Mouse (Mus musculus) testis, postnatal 10 days (tissue): ENCODE measurements around the gene Rcor1.

Experiments
- DNase-seq: peaks from one replicate; pipeline ENCODE4 v3.0.0; 2021; ENCODE audit warnings: low spot score

The Rcor1 gene

DNA sequence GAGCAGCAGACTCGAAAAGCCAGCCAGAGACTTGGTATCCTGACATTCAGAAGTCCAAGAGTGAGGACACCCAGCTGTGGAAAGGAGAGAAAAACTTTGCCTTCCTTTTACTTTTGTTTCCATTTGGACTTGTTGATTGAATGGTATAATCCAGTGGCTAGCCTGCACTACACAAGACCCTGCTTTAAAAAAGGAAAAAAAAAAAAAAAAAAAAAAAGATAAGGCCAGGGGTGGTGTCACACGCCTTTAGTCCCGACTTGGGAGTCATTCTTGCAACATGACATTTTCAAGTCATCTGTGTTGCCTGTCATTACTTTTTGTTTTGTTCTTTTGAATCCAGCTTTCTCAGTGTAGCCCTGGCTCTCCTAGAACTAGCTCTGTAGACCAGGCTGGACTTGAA lies 17.6 kb upstream of the Rcor1 start:
- no peak for DNase-seq

GRCm38 (mm10) chr12:111028176-111029167 lies 10.7 kb upstream of the Rcor1 start:
- no peak for DNase-seq

- DNase-seq, result no peak
These were observed 9.8 kb upstream of the Rcor1 start for GRCm38 (mm10) chr12:111029291-111029890.

- no peak for DNase-seq
These were observed 6.3 kb upstream of the Rcor1 start for GRCm38 (mm10) chr12:111032839-111033238.

DNA sequence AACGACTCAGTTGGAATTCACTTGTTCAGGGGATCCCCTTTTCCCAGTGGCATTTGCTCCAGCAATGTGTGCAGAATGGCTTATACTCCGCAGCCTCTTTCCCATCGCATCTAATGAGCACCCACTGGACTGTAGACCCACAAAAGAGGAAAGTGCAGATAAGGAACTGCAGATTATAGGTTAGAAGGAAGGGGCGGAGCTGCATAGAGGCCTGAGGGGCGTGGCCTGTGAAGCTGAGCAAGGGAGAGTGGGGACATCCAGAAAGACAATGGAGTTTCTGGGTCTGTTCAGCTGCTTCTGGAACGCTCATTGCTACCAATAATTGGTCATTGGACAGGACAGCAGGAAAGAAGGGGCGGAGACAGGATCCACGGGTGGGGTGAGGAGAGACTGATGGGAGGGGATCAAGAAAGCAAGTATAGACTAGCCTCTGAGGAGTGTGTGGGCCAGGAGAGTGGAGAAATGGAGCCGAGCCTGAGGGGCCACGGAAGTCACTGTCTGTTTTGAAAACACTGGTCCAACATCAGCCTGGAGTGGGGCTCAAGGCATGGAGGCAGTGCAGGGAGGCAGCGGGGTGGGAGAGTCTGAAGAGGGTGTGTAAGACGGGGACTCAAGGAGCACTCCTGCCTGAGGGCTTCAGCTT lies 3.8 kb upstream of the Rcor1 start:
- DNase-seq, result no peak

- DNase-seq, result no peak
These were observed 2.9 kb upstream of the Rcor1 start for GRCm38 (mm10) chr12:111036198-111036775.

DNA sequence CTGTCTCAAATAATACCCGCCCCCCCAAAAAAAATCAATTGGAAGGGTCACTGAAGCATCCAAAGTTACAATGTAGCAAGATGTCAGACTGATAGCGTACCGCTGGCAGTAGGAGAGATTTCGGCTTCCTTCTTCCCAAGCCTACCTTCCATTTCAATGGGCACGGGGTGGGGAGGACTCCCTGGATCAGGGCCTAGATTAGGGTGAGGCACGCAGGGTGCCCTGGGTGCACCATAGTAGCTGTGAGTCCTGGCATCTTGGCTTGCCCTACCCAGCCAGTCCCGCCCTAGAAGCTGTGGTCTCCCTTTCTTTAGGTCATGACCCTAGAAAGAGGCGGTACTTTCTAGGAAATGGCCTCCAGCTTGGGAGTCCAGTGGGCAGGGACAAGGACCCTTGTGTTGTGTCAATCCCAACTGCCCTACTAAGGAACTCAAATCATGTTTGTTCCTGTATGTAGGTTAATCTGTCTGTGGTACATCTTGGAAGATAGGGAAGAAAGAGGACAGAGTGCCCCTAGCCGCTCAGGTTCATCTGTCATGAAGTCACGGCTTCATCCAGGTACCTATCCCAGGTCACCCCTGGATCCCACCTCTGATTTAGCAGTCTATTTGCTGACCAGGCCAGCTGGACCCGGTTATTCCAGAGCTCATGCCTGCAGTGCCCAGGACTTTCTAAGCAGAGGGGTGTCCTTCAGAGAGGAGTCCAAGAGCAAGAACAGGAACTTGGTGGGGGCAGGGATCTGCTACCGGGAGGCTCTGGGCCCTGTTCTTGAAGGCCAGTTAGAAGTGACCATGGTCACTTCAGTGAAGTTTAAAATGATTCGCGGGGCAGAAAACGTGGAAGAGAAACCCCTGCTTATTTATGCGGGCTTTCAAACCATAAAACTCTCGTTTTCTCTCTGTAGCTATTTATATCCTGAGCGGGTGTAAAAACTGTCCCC lies 1.6 kb upstream of the Rcor1 start:
- peak; percentile 63 for DNase-seq

DNA sequence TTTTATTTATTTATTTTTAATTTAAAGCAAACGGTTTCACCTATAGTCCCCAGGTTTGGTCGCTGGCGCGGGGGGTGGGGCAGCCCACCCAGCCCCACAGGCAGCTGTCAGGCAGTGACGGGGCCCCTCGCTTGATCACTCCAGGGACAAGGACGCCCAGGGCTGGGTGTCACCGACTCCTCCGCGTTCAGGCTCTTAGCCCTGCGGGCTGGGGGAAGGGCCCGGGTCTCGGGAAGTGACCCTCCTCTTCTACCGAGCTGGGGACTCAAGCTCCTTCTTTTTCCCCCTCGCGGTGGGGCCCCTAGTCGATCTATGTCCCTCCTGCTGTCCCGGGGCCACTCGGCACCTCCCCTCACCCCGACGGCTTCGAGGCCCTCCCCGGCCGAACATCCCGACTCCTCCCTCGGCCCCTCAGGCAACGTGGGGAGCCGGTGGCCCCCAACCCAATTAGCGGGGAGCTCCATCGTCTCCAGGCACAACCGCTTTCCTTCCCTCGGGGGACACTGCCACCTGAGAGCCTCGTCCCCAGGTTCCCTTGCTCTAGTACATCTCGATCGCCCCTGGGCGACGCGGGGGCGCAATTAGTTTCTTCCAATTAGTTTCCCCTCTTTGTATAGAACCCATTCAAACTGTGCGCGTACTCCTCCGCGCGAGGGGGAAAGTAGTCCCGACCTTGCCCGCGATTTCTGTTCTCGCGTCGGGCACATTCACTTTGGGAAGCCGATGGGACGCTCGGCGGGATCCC lies 748 bp upstream of the Rcor1 start:
- DNase-seq, result peak; percentile 74

DNA sequence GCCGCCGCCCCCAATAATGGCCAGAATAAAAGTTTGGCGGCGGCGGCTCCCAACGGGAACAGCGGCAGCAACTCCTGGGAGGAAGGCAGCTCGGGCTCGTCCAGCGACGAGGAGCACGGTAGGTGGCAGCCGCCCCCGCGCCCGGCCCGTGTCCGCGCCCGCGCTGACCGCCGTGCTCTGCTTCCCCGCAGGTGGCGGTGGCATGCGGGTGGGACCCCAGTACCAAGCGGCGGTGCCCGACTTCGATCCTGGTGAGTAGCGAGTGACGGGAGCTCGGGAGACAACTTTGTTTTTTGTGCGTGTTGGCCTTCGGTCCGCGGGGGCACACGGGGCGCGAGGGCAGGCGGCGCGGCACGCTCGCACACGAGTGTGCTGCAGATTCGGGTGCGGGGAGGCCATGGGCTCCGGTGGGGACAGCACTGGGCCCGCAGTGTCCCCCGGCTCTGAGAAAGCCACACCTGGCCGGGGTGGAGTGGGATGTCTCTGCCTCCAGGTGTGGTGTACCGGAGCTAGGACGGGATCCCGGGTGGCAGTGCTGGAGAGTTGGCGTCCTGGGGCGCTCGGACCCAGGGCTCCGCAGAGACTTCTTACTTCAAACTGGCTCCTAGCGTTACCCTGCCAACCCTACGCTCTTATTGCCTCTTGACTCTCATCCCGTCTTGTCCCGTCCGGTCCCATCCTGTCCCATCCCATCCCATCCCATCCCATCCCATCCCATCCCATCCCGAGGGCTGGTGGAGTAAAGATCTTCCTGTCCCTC lies 800 bp downstream of the Rcor1 start:
- DNase-seq, result peak; percentile 69

GRCm38 (mm10) chr12:111040531-111040860 lies 1.3 kb downstream of the Rcor1 start:
- no peak for DNase-seq

DNA sequence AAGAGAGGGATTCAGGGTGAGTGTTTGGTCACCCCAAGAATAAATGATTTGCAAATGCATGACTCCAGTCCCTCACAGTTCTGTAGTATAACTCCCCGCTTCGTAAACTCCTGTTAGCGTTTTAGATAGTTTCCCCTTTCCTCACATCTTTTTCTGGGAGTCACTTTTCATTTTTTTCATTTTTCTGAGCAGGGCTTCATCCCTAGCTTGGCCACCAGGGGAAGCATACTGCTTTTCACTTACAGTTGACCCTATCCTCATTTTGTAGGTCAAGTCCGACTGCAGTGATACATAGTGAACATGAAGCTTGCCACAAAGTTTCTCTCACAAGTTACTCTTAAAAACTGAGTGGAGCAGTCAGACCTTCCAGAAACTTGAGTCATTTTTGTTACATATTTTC lies 2.0 kb downstream of the Rcor1 start:
- DNase-seq, result peak; percentile 55

GRCm38 (mm10) chr12:111042365-111042764 lies 3.2 kb downstream of the Rcor1 start:
- no peak for DNase-seq

GRCm38 (mm10) chr12:111044880-111045279 lies 5.7 kb downstream of the Rcor1 start:
- DNase-seq, result no peak

DNA sequence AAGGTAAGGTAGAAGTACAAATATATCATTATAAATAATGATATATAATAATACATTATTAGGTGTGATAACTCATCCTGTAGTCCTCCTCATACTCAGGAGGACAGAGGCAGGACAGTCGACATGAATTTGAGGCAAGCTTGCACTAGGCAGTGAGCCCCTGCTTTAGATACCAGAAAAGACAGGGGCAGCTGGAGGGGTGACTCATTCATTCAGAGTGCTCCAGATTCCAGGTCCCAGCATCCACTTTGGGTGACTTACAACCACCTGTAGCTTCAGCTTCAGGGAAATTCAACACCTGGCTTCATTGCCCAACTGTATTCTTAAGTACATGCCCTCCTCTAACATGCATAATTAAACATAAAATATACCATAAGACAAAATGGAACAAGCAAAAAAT lies 7.7 kb downstream of the Rcor1 start:
- DNase-seq, result no peak

DNA sequence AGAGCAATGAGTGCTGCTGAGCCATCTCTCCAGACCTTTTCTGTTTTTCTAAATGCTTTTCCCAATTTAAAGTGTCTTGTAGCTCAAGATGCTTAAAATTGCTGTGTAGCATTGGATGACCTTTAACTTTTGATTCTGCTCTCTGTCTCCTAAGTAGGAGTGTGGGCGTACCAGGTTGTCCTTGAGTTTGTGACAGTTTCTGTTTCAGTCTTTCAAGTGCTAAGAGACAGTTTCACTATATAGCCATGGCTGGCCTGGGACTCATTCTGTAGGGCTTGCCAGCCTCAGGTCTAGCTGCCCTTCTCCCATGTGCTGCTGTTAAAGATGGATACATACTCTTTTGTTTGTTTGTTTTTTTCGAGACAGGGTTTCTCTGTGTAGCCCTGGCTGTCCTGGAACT lies 9.1 kb downstream of the Rcor1 start:
- DNase-seq, result no peak

GRCm38 (mm10) chr12:111050256-111050655 lies 11.1 kb downstream of the Rcor1 start:
- DNase-seq, result no peak

DNA sequence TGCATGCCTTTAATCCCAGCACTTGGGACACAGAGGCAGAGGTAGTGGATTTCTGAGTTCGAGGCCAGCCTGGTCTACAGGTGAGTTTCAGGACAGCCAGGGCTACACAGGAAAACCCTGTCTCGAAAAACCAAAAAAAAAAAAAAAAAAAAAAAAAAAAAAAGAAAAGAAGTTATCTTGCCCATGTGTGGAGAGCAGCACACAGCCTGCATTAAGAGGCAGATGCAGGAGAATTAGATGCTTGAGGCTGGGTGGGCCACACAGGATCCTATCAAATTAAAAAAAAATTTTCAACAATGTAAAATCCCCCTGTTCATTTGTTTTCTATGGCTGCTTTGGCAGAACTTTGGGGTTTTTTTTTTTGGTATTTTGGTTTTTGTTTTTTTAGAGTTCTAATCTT lies 24.2 kb downstream of the Rcor1 start:
- no peak for DNase-seq

GRCm38 (mm10) chr12:111064220-111064619 lies 25.1 kb downstream of the Rcor1 start:
- DNase-seq, result no peak

GRCm38 (mm10) chr12:111065330-111065729 lies 26.2 kb downstream of the Rcor1 start:
- DNase-seq, result no peak

- DNase-seq, result no peak
These were observed 28.7 kb downstream of the Rcor1 start for GRCm38 (mm10) chr12:111067816-111068215.
